Mouse (Mus musculus) embryonic facial prominence, embryonic 11.5 days (tissue): Measurements from ENCODE around the gene Ppp1r35. TPM values are rescaled to one million over a fixed set of nuclear protein-coding genes. Genes with fewer than 3 reads are reported as not detected.

Experiments
- ATAC-seq: fragments of 200-750 bp; cut with Nextera tagmentation; replicated peaks from 2 replicates; pipeline ENCODE4 v1.8.0; 2017; ENCODE audit warnings: low read depth; ENCODE audit not compliant: insufficient number of reproducible peaks, low FRiP score, low TSS enrichment
- DNase-seq: peaks from one replicate; pipeline ENCODE4 v3.0.0-alpha.2; 2015; ENCODE audit warnings: low spot score
- H3K27ac ChIP-seq: fragments of 300-500 bp; sonication (generic); replicated peaks from 2 replicates; pipeline ENCODE4 v1.5.1; 2014; ENCODE audit warnings: mild to moderate bottlenecking, low read depth, low read length, control low read depth
- H3K27me3 ChIP-seq: fragments of 300-500 bp; sonication (generic); 2 replicates; pipeline ENCODE4 v1.6.1; 2014; ENCODE audit warnings: mild to moderate bottlenecking, low read length, moderate library complexity, mixed read lengths; ENCODE audit not compliant: control insufficient read depth, insufficient read depth
- H3K36me3 ChIP-seq: fragments of 300-500 bp; sonication (generic); replicated peaks from 2 replicates; pipeline ENCODE4 v1.6.1; 2014; ENCODE audit warnings: low read depth, mild to moderate bottlenecking, low read length, moderate library complexity, mixed read lengths; ENCODE audit not compliant: control insufficient read depth, insufficient read depth
- H3K4me1 ChIP-seq: fragments of 300-500 bp; sonication (generic); 2 replicates; pipeline ENCODE4 v1.6.1; 2014; ENCODE audit warnings: low read length, mixed read lengths; ENCODE audit not compliant: control insufficient read depth, insufficient read depth
- H3K4me2 ChIP-seq: fragments of 300-500 bp; sonication (generic); 2 replicates; pipeline ENCODE4 v1.6.1; 2014; ENCODE audit warnings: low read depth, mild to moderate bottlenecking, control low read depth, low read length, moderate library complexity
- H3K4me3 ChIP-seq: fragments of 300-500 bp; sonication (generic); 2 replicates; pipeline ENCODE4 v1.5.1; 2014; ENCODE audit warnings: low read depth, low read length, control low read depth
- H3K9ac ChIP-seq: fragments of 300-500 bp; sonication (generic); replicated peaks from 2 replicates; pipeline ENCODE4 v1.6.1; 2014; ENCODE audit warnings: mild to moderate bottlenecking, control low read depth, low read length
- H3K9me3 ChIP-seq: fragments of 300-500 bp; sonication (generic); replicated peaks from 2 replicates; pipeline ENCODE4 v1.6.1; 2016; ENCODE audit warnings: mild to moderate bottlenecking, low read length, inconsistent platforms, mixed read lengths; ENCODE audit not compliant: control insufficient read depth
- WGBS: fragments of 180-500 bp; shearing (Covaris S2); extraction: QIAGEN DNeasy Blood & Tissue Kit; methylation state at CpG from one replicate; pipeline ENCODE4 v1.1.7; 2014; 5-methylcytosine and 5-hydroxymethylcytosine counted together
- polyA plus RNA-seq: library from polyadenylated mRNA; unstranded; fragments of >200 nt; fragmentation: Nextera tagmentation; extraction: Ambion mirVana; gene quantifications from 2 replicates; pipeline ENCODE4 v1.2.1, GENCODE M21; 2014

Ppp1r35 gene
- polyA plus RNA-seq, 1 experiment from 2014 or later, result 65.1 TPM

DNA sequence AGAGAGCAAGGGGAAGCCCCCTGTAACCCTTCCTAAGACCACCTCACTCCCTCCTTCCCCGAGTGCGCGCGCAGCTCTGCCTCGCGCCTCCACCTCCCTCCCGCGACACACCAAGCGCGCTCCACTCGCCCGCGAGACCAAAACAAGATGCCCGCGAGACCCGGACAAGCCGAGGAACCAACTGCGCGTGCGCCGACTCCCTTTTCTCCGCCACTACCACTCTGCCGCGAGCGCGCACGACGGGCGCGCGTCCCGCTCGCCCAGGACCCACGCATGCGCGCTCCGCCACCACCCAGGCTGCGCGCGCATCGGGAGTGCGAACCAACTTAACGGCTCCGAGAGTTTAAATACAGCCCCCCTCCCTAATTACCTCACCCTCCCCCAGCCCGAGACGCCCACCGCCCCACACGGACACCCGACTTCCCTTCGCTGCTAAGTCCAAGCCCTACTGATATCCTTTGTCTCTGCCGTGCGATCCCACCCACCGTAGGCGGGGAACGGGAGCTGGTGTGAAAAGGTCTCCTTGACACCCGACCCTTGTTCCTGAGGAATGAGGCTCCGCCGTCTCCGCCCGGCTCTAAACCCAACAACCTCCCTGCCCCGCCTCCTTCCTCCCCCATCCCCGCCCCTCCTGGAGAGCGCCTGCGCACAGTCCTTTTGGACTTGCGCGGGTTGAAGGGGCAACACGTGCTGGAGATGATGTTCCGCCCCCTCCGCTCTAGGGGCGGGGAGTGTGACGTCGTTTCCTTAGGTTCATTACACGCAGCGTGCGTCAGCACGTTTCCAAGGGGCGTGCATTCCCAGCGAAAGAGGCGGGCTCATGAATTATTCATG, 7.7 kb downstream of the Ppp1r35 start:
- ATAC-seq (peak; percentile 83), DNase-seq (peak; percentile 100)
- peak overlapping the region; percentile 83 for H3K4me3 ChIP-seq
- no peaks in the 10 kb centered on the region; the same call in none of the 2 replicates for H3K36me3 ChIP-seq
- peaks cover 8% of the 10 kb centered on the region for H3K4me1 ChIP-seq
- H3K4me2 ChIP-seq, result peak overlapping the region; percentile 60
- under 1% methylated on average over 75 of the region's 79 CpGs for WGBS
- H3K9ac ChIP-seq, result peak overlapping the region; percentile 95
- H3K9me3 ChIP-seq, result no peaks in the 10 kb centered on the region
- peak overlapping the region; percentile 97 for H3K27ac ChIP-seq
- no peaks in the 10 kb centered on the region for H3K27me3 ChIP-seq

DNA sequence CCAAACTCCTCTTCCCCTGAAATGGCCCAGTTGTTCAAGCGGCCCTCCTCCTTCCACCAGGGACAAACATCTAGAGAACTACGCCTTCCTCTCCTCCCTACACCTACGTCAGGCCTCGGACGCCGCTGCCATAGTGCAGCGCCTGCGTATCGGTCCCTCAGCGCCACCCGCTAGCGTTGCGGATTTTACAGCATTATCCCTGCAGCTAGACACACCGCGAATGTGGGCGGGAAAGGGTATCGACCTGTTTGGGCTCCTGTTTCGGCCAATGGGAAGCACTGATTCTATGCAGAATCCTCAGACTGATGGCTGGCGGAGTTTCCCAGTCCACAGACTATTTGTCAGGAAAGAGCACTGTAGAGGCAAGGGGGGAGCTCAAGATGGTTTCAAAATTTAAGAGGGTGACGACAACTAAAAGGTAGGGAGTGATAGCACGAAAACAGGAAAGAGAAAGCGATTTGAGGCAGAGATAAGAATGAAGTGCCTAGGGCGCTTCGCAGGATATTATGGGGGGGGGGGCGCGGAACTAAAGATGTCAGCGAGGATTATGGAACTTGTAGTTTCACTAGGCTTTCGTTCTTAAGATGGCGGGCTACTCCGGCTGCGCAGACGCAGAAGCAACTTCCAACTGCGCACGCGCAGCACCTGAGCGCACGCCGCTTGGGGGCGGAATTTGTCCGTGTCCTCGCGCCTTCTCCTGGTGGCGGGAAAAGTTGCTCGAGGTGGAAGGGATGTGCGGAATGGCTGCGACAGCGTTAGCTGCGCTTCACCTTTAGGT, 8.7 kb downstream of the Ppp1r35 start, which contains the start of the genes Mepce and Zcwpw1:
Mepce (minus strand) TSS at position 505 of the 778 bp plus-strand sequence.
Zcwpw1 (plus strand) TSS at position 648 of the 778 bp plus-strand sequence.
- Histone ChIP-seq H3K27me3 (no peaks in the 10 kb centered on the region), H3K9me3 (no peaks in the 10 kb centered on the region), H3K4me2 (peak within 1 kb of the TSS; percentile 72), H3K27ac (peak within 1 kb of the TSS; percentile 97), H3K4me3 (peak within 1 kb of the TSS; percentile 83), H3K9ac (peak within 1 kb of the TSS; percentile 95), H3K4me1 (peaks cover 8% of the 10 kb centered on the region), H3K36me3 (no peaks in the 10 kb centered on the region; the same call in none of the 2 replicates)
- DNase-seq (peak; percentile 98), ATAC-seq (peak; percentile 65)
- under 1% methylated on average over 48 of the region's 48 CpGs for WGBS

- Histone ChIP-seq H3K27me3 (no peaks in the 10 kb centered on the region), H3K4me2 (peak overlapping the region; percentile 27), H3K36me3 (no peaks in the 10 kb centered on the region; the same call in 1 of the 2 replicates), H3K27ac (no peak overlapping the region), H3K4me3 (peak overlapping the region; percentile 44; the same call in 1 of the 2 replicates), H3K4me1 (peaks cover 8% of the 10 kb centered on the region), H3K9ac (no peak overlapping the region), H3K9me3 (no peaks in the 10 kb centered on the region)
- 69% methylated on average over 24 of the region's 24 CpGs for WGBS
- ATAC-seq, result no peak
- DNase-seq, result no peak
Measured at GRCm38 (mm10) chr5:137788171-137788570, 9.5 kb downstream of the Ppp1r35 start.

DNA sequence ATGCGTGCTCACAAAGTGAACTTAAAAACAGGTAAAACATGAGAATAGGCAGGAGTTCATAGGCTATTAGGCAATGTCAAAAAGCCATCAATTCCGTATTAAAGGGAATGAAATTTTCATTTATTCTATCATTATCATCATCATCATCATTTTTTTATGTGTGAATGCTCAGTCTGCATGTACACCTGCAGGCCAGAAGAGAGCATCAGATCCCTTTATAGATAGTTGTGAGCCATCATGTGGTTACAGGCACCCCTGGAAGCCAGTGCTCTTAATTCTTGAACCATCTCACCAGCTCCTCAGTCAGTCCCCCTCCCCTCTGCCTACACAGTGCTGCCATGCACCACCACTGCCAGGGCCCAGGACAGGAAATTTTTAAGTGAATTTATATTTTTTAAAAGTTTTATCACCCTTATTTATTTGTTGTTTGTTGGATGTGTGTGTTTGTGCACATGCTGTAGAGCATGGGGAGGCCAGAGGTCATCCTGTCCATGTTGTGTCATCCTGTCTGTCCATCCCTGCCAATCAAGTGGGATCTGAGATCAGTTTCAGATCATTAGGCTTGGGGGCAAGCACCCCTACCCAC, 10.4 kb downstream of the Ppp1r35 start:
- no peak overlapping the region for H3K9ac ChIP-seq
- ATAC-seq, result no peak
- peaks cover 8% of the 10 kb centered on the region for H3K4me1 ChIP-seq
- H3K27me3 ChIP-seq, result no peaks in the 10 kb centered on the region
- H3K27ac ChIP-seq, result no peak overlapping the region
- H3K9me3 ChIP-seq, result no peaks in the 10 kb centered on the region
- DNase-seq, result no peak
- H3K36me3 ChIP-seq, result no peaks in the 10 kb centered on the region; the same call in 1 of the 2 replicates
- H3K4me2 ChIP-seq, result no peak overlapping the region
- H3K4me3 ChIP-seq, result no peak overlapping the region
- WGBS, result 94% methylated on average over 2 of the region's 2 CpGs

- Histone ChIP-seq H3K27ac (no peak overlapping the region), H3K4me1 (no peaks in the 10 kb centered on the region), H3K4me3 (no peak overlapping the region), H3K9me3 (no peaks in the 10 kb centered on the region), H3K9ac (no peak overlapping the region), H3K27me3 (no peaks in the 10 kb centered on the region), H3K36me3 (no peaks in the 10 kb centered on the region), H3K4me2 (no peak overlapping the region)
- ATAC-seq (no peak), DNase-seq (no peak)
Measured at GRCm38 (mm10) chr5:137791553-137791952, 12.9 kb downstream of the Ppp1r35 start.

GRCm38 (mm10) chr5:137796606-137797005, 18.0 kb downstream of the Ppp1r35 start:
- 80% methylated on average over 3 of the region's 3 CpGs for whole genome bisulfite sequencing
- H3K36me3 ChIP-seq, result no peaks in the 10 kb centered on the region
- H3K27ac ChIP-seq, result no peak overlapping the region
- ATAC-seq (no peak), DNase-seq (no peak)
- H3K4me1 ChIP-seq, result no peaks in the 10 kb centered on the region
- no peaks in the 10 kb centered on the region for H3K27me3 ChIP-seq
- H3K9me3 ChIP-seq, result no peaks in the 10 kb centered on the region
- no peak overlapping the region for H3K4me3 ChIP-seq
- no peak overlapping the region for H3K9ac ChIP-seq
- no peak overlapping the region for H3K4me2 ChIP-seq

GRCm38 (mm10) chr5:137800917-137801316, 22.3 kb downstream of the Ppp1r35 start:
- Histone ChIP-seq H3K4me2 (no peak overlapping the region), H3K27ac (no peak overlapping the region), H3K4me1 (no peaks in the 10 kb centered on the region), H3K27me3 (no peaks in the 10 kb centered on the region), H3K9me3 (no peaks in the 10 kb centered on the region), H3K4me3 (no peak overlapping the region), H3K36me3 (no peaks in the 10 kb centered on the region), H3K9ac (no peak overlapping the region)
- 87% methylated on average over 3 of the region's 3 CpGs for WGBS
- ATAC-seq (no peak), DNase-seq (no peak)
